Mouse (Mus musculus) hindbrain, embryonic 13.5 days (tissue): Measurements from ENCODE around the gene Hcn2. TPM values are rescaled to one million over a fixed set of nuclear protein-coding genes. Genes with fewer than 3 reads are reported as not detected.

Source experiments
- ATAC-seq: fragments of 200-750 bp; cut with Nextera tagmentation; 2 replicates; pipeline ENCODE4 v1.8.0; 2017; ENCODE audit warnings: moderate TSS enrichment; ENCODE audit not compliant: low FRiP score
- H3K27ac ChIP-seq: fragments of 300-500 bp; sonication (generic); 2 replicates; pipeline ENCODE4 v1.5.1; 2015; ENCODE audit warnings: inconsistent platforms, mild to moderate bottlenecking, moderate library complexity
- H3K27me3 ChIP-seq: fragments of 300-500 bp; sonication (generic); 2 replicates; pipeline ENCODE4 v1.6.1; 2015; ENCODE audit warnings: mild to moderate bottlenecking, inconsistent platforms
- H3K36me3 ChIP-seq: fragments of 300-500 bp; sonication (generic); 2 replicates; pipeline ENCODE4 v1.6.1; 2015; ENCODE audit warnings: mild to moderate bottlenecking, inconsistent platforms
- H3K4me1 ChIP-seq: fragments of 300-500 bp; sonication (generic); replicated peaks from 2 replicates; pipeline ENCODE4 v1.6.1; 2015; ENCODE audit warnings: inconsistent platforms
- H3K4me2 ChIP-seq: fragments of 300-500 bp; sonication (generic); 2 replicates; pipeline ENCODE4 v1.6.1; 2015; ENCODE audit warnings: inconsistent platforms, mild to moderate bottlenecking, moderate library complexity
- H3K4me3 ChIP-seq: fragments of 300-500 bp; sonication (generic); 2 replicates; pipeline ENCODE4 v1.5.1; 2015; ENCODE audit warnings: mild to moderate bottlenecking, inconsistent platforms
- H3K9ac ChIP-seq: fragments of 300-500 bp; sonication (generic); 2 replicates; pipeline ENCODE4 v1.6.1; 2015; ENCODE audit warnings: mild to moderate bottlenecking, inconsistent platforms
- H3K9me3 ChIP-seq: fragments of 300-500 bp; sonication (generic); 2 replicates; pipeline ENCODE4 v1.6.1; 2016; ENCODE audit warnings: inconsistent platforms
- WGBS: fragments of 180-500 bp; shearing (Covaris S2); methylation state at CpG from one replicate; pipeline ENCODE4 v1.1.7; 2015; 5-methylcytosine and 5-hydroxymethylcytosine counted together
- polyA plus RNA-seq: library from polyadenylated mRNA; unstranded; fragments of >200 nt; fragmentation: Nextera tagmentation; extraction: Ambion mirVana; gene quantifications from 2 replicates; pipeline ENCODE4 v1.2.1, GENCODE M21; 2015

Gene Hcn2
- 0.43 and 0.64 TPM in 2 replicates for polyA plus RNA-seq

GRCm38 (mm10) chr10:79716254-79716987 is at the start of gene Hcn2:
Gene Hcn2, plus strand, starts transcription at chr10:79716634.
- peaks cover 25% of the 10 kb centered on the region for H3K4me1 ChIP-seq
- H3K36me3 ChIP-seq = peaks cover 7% of the 10 kb centered on the region
- H3K9ac ChIP-seq = peak within 1 kb of the TSS; percentile 82
- peak within 1 kb of the TSS; percentile 67 for H3K4me3 ChIP-seq
- 3% methylated on average over 49 of the region's 91 CpGs for WGBS
- peaks cover 61% of the 10 kb centered on the region for H3K27me3 ChIP-seq
- no peaks in the 10 kb centered on the region for H3K9me3 ChIP-seq
- peak within 1 kb of the TSS; percentile 94 for H3K4me2 ChIP-seq
- no peak within 1 kb of the TSS for H3K27ac ChIP-seq
- ATAC-seq = peak; percentile 50

GRCm38 (mm10) chr10:79668076-79668475 is 48.4 kb upstream of the Hcn2 start:
- Histone ChIP-seq H3K27me3 (no peaks in the 10 kb centered on the region), H3K9me3 (no peaks in the 10 kb centered on the region), H3K27ac (peak overlapping the region; percentile 98), H3K4me1 (peaks cover 35% of the 10 kb centered on the region), H3K4me3 (peak overlapping the region; percentile 88), H3K36me3 (peaks cover 10% of the 10 kb centered on the region), H3K9ac (peak overlapping the region; percentile 94; the same call in 1 of the 2 replicates), H3K4me2 (peak overlapping the region; percentile 97)
- WGBS = 78% methylated on average over 5 of the region's 5 CpGs
- ATAC-seq = no peak

GRCm38 (mm10) chr10:79668771-79669575 is 47.5 kb upstream of the Hcn2 start, which contains the start of gene Tpgs1:
Gene Tpgs1, plus strand, starts transcription at chr10:79669369.
- H3K4me1 ChIP-seq = peaks cover 35% of the 10 kb centered on the region

GRCm38 (mm10) chr10:79669576-79670057 is 46.8 kb upstream of the Hcn2 start:
- Histone ChIP-seq H3K27me3 (no peaks in the 10 kb centered on the region), H3K27ac (peak overlapping the region; percentile 98), H3K9ac (peak overlapping the region; percentile 94), H3K4me2 (peak overlapping the region; percentile 97), H3K36me3 (peaks cover 21% of the 10 kb centered on the region), H3K4me3 (peak overlapping the region; percentile 88), H3K4me1 (peaks cover 31% of the 10 kb centered on the region), H3K9me3 (no peaks in the 10 kb centered on the region)
- peak; percentile 70 for ATAC-seq
- 0% methylated on average over 47 of the region's 47 CpGs for WGBS

More at GRCm38 (mm10) chr10:79668771-79669575, 47.5 kb upstream of the Hcn2 start, which contains the start of gene Tpgs1:
- ATAC-seq = peak; percentile 83
- no peaks in the 10 kb centered on the region for H3K9me3 ChIP-seq
- peaks cover 18% of the 10 kb centered on the region for H3K36me3 ChIP-seq
- H3K27ac ChIP-seq = peak within 1 kb of the TSS; percentile 98
- H3K4me2 ChIP-seq = peak within 1 kb of the TSS; percentile 97
- H3K9ac ChIP-seq = peak within 1 kb of the TSS; percentile 94
- H3K27me3 ChIP-seq = no peaks in the 10 kb centered on the region
- WGBS = under 1% methylated on average over 45 of the region's 45 CpGs
- H3K4me3 ChIP-seq = peak within 1 kb of the TSS; percentile 88

GRCm38 (mm10) chr10:79670071-79670888 is 46.2 kb upstream of the Hcn2 start:
- Histone ChIP-seq H3K9me3 (no peaks in the 10 kb centered on the region), H3K4me2 (peak overlapping the region; percentile 97), H3K4me3 (peak overlapping the region; percentile 88), H3K27me3 (no peaks in the 10 kb centered on the region), H3K9ac (peak overlapping the region; percentile 94), H3K27ac (peak overlapping the region; percentile 98), H3K4me1 (peaks cover 31% of the 10 kb centered on the region), H3K36me3 (peaks cover 23% of the 10 kb centered on the region)
- ATAC-seq = peak; percentile 35
- WGBS = 35% methylated on average over 15 of the region's 15 CpGs

- ATAC-seq = no peak
- peaks cover 31% of the 10 kb centered on the region for H3K4me1 ChIP-seq
- H3K9ac ChIP-seq = 0 out of 2 replicates have a peak overlapping the region, but pooled peaks have one; percentile 94
- peaks cover 35% of the 10 kb centered on the region for H3K36me3 ChIP-seq
- no peaks in the 10 kb centered on the region for H3K27me3 ChIP-seq
- 55% methylated on average over 6 of the region's 6 CpGs for WGBS
- 0 out of 2 replicates have a peak overlapping the region, but pooled peaks have one; percentile 88 for H3K4me3 ChIP-seq
- H3K27ac ChIP-seq = no peak overlapping the region
- H3K9me3 ChIP-seq = no peaks in the 10 kb centered on the region
- H3K4me2 ChIP-seq = peak overlapping the region; percentile 97; the same call in 1 of the 2 replicates
Measured at GRCm38 (mm10) chr10:79671396-79672087, 44.9 kb upstream of the Hcn2 start.

GRCm38 (mm10) chr10:79672088-79672455 is 44.4 kb upstream of the Hcn2 start:
- H3K27ac ChIP-seq = no peak overlapping the region
- H3K9me3 ChIP-seq = no peaks in the 10 kb centered on the region
- H3K4me2 ChIP-seq = no peak overlapping the region
- no peak overlapping the region for H3K9ac ChIP-seq
- no peaks in the 10 kb centered on the region for H3K27me3 ChIP-seq
- no peak for ATAC-seq
- 67% methylated on average over 3 of the region's 3 CpGs for WGBS
- H3K36me3 ChIP-seq = peaks cover 37% of the 10 kb centered on the region
- peaks cover 31% of the 10 kb centered on the region for H3K4me1 ChIP-seq
- no peak overlapping the region for H3K4me3 ChIP-seq

GRCm38 (mm10) chr10:79673054-79673453 is 43.4 kb upstream of the Hcn2 start:
- no peaks in the 10 kb centered on the region for H3K27me3 ChIP-seq
- peaks cover 37% of the 10 kb centered on the region for H3K36me3 ChIP-seq
- peaks cover 29% of the 10 kb centered on the region for H3K4me1 ChIP-seq
- H3K4me2 ChIP-seq = no peak overlapping the region
- no peaks in the 10 kb centered on the region for H3K9me3 ChIP-seq
- no peak overlapping the region for H3K9ac ChIP-seq
- H3K4me3 ChIP-seq = no peak overlapping the region
- H3K27ac ChIP-seq = no peak overlapping the region
- no peak for ATAC-seq
- 97% methylated on average over 3 of the region's 3 CpGs for WGBS

- no peak overlapping the region for H3K9ac ChIP-seq
- peaks cover 37% of the 10 kb centered on the region for H3K36me3 ChIP-seq
- H3K4me3 ChIP-seq = no peak overlapping the region
- no peaks in the 10 kb centered on the region for H3K27me3 ChIP-seq
- H3K27ac ChIP-seq = no peak overlapping the region
- 54% methylated on average over 44 of the region's 44 CpGs for WGBS
- no peaks in the 10 kb centered on the region for H3K9me3 ChIP-seq
- H3K4me2 ChIP-seq = no peak overlapping the region
- H3K4me1 ChIP-seq = peaks cover 17% of the 10 kb centered on the region
- ATAC-seq = no peak
Measured at GRCm38 (mm10) chr10:79675346-79676035, 40.9 kb upstream of the Hcn2 start.

GRCm38 (mm10) chr10:79680606-79681495 is 35.6 kb upstream of the Hcn2 start:
- H3K27ac ChIP-seq = peak overlapping the region; percentile 92
- peak; percentile 26 for ATAC-seq
- 40% methylated on average over 11 of the region's 11 CpGs for WGBS
- H3K9me3 ChIP-seq = no peaks in the 10 kb centered on the region
- H3K4me2 ChIP-seq = peak overlapping the region; percentile 65
- H3K36me3 ChIP-seq = peaks cover 27% of the 10 kb centered on the region
- peak overlapping the region; percentile 88 for H3K4me3 ChIP-seq
- H3K9ac ChIP-seq = peak overlapping the region; percentile 90
- no peaks in the 10 kb centered on the region for H3K27me3 ChIP-seq
- H3K4me1 ChIP-seq = peaks cover 26% of the 10 kb centered on the region
